Mouse (Mus musculus): ENCODE results near the gene Psmd5. TPM values are rescaled to one million over a fixed set of nuclear protein-coding genes. Genes with fewer than 3 reads are reported as not detected.
"Not testable (repeated sequence)": the region's sequence is repeated elsewhere in the genome, so short reads cannot be mapped to it uniquely, and the experiment has no call there.

Psmd5 gene
- polyA plus RNA-seq, 1 experiment from 2014 or later: 97.3 TPM

DNA sequence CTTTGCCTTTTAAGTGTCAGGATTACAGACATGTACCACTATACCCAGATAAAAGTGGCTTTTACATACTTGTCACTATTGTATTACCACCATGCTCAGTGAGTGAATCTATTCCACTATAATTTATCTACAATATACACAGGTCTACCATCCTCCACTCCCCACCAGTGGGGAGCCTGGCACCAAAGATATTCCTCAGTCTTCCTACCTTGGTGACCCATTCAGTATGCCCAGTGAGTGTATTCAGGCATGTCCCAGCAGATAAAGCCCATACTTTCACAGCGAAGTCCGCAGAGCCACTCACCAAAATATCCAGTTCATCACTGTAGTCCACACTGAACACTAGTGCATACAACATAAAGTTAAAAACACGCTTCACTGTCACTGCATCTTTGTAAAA is 64.0 kb downstream of the Psmd5 start:
- peaks cover 38% of the 10 kb centered on the region for H3K36me3 ChIP-seq
- no peaks in the 10 kb centered on the region for H3K4me1 ChIP-seq (replicated peaks)
- no peak overlapping the region for H3K27ac ChIP-seq (replicated peaks)
- no peak overlapping the region for H3K4me2 ChIP-seq
- no peaks in the 10 kb centered on the region for H3K9me3 ChIP-seq
- H3K4me3 ChIP-seq: no peak overlapping the region
- 93% methylated on average over 3 of the region's 3 CpGs for WGBS
- no peak overlapping the region for H3K9ac ChIP-seq
- no peaks in the 10 kb centered on the region for H3K27me3 ChIP-seq
- no peak for ATAC-seq (ENCODE audit: low FRiP score, low read depth)

DNA sequence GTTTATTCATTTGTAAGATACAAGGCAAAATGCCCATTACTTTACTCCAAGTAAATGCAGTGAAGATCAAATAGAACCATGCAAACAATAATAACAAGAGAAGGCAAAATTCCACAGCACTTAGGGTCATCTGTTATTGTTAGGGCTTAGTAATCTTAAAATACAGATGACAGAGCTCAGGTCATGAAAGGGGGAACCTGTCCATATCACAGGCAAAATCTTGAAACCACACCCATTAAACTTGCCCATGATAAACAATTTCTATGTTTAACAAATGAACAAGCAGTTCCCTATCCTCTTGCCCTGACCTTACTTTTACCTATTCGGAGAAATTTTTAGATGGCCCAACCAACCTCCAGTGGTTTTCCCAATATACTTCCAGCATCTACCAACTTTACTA is 65.2 kb downstream of the Psmd5 start:
- Histone ChIP-seq H3K4me3 (no peak overlapping the region), H3K36me3 (peaks cover 35% of the 10 kb centered on the region), H3K4me2 (no peak overlapping the region), H3K9me3 (no peaks in the 10 kb centered on the region), H3K9ac (no peak overlapping the region), H3K27me3 (no peaks in the 10 kb centered on the region), H3K4me1 (replicated peaks) (peaks cover 4% of the 10 kb centered on the region; the same call in 1 of the 2 replicates), H3K27ac (replicated peaks) (no peak overlapping the region)
- WGBS: 100% methylated on average over 1 of the region's 1 CpGs
- no peak for ATAC-seq (ENCODE audit: low FRiP score, low read depth)

DNA sequence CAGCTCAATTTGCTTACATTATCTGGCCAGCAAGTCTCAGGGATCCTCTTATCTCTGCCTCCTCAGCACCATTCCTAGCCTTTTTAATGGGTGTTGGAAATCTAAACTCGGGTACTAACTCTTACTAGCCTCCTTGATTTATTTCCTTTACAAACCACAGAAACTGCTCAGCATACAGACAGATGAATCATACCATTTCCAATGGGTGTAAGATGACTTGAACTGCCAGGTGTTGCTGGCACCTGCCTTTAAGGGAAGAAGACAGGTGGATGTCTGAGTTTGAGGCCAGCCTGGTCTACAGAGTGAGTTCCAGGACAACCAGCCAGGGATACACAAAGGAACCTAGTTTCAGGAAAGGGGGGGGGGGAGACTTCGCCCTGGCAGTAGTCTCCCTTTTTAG is 66.7 kb downstream of the Psmd5 start:
- H3K4me1 ChIP-seq (replicated peaks): peaks cover 16% of the 10 kb centered on the region
- H3K27ac ChIP-seq (replicated peaks): no peak overlapping the region
- H3K9ac ChIP-seq: no peak overlapping the region
- H3K4me3 ChIP-seq: no peak overlapping the region
- peaks cover 34% of the 10 kb centered on the region for H3K36me3 ChIP-seq
- no peak overlapping the region for H3K4me2 ChIP-seq
- no peaks in the 10 kb centered on the region for H3K9me3 ChIP-seq
- no peaks in the 10 kb centered on the region for H3K27me3 ChIP-seq
- ATAC-seq (ENCODE audit: low FRiP score, low read depth): no peak
- 93% methylated on average over 2 of the region's 2 CpGs for WGBS

DNA sequence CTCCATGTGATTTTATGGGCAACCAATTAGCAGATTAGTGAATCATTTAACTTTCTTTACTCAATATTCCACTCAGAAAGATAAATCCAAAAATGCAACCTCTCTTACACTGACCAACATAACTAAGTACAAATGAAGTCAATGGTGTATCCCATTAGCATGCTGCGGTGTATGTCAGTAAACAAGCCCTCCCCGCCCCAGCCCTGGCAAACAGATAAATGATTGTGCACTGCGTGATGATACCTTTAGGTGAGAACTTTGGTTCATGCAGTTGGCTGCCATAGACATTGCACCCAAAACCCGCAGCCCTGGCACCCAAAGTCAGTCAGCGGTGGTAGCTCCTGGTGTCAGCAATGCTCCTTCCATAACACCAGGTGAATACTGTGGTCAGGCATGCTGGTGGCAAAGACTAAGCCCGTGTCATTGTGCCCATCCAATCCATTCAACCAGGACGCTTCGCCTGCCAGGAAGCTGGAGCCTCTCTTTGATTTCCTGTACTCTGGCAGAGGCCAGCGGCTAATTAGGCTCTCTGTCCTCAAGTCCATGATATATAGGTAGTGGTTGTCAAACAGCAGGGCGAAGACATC is 69.3 kb downstream of the Psmd5 start:
- Histone ChIP-seq H3K9me3 (no peaks in the 10 kb centered on the region), H3K4me2 (no peak overlapping the region), H3K27me3 (no peaks in the 10 kb centered on the region), H3K9ac (no peak overlapping the region), H3K4me3 (no peak overlapping the region), H3K36me3 (peaks cover 13% of the 10 kb centered on the region), H3K27ac (replicated peaks) (no peak overlapping the region), H3K4me1 (replicated peaks) (peaks cover 16% of the 10 kb centered on the region)
- 92% methylated on average over 10 of the region's 10 CpGs for WGBS
- ATAC-seq (ENCODE audit: low FRiP score, low read depth): no peak

GRCm38 (mm10) chr2:34804815-34805214 is 70.0 kb downstream of the Psmd5 start:
- H3K9ac ChIP-seq: no peak overlapping the region
- 79% methylated on average over 1 of the region's 1 CpGs for WGBS
- no peaks in the 10 kb centered on the region for H3K9me3 ChIP-seq
- no peaks in the 10 kb centered on the region for H3K27me3 ChIP-seq
- no peak overlapping the region for H3K27ac ChIP-seq (replicated peaks)
- H3K4me2 ChIP-seq: no peak overlapping the region
- ATAC-seq (ENCODE audit: low FRiP score, low read depth): no peak
- peaks cover 19% of the 10 kb centered on the region for H3K4me1 ChIP-seq (replicated peaks)
- peaks cover 13% of the 10 kb centered on the region for H3K36me3 ChIP-seq
- H3K4me3 ChIP-seq: no peak overlapping the region

GRCm38 (mm10) chr2:34804172-34804571 is 70.6 kb downstream of the Psmd5 start:
- Histone ChIP-seq H3K27me3 (no peaks in the 10 kb centered on the region), H3K9me3 (no peaks in the 10 kb centered on the region), H3K4me2 (0 out of 2 replicates have a peak overlapping the region, but pooled peaks have one; percentile 75), H3K4me3 (no peak overlapping the region), H3K36me3 (peaks cover 13% of the 10 kb centered on the region), H3K4me1 (replicated peaks) (peaks cover 21% of the 10 kb centered on the region), H3K9ac (no peak overlapping the region), H3K27ac (replicated peaks) (no peak overlapping the region)
- no peak for ATAC-seq (ENCODE audit: low FRiP score, low read depth)
- WGBS: 96% methylated on average over 2 of the region's 2 CpGs

DNA sequence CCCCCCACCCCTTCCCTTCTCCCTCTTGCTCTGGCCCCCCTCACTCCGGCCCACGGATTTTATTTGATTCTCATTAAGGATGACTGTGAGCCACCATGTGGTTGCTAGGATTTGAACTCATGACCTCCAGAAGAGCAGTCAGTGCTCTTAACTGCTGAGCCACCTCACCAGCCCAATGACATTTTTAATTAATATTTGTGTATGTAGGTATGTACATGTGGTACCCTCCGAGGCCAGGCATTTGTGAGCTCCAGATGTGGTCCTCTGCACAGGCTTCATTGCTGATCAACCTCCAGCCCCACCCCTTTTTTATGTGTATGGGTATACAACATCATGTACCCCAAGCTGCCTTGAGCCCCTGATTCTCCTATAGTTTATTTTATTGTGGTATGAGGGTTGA is 71.0 kb downstream of the Psmd5 start:
- H3K9ac ChIP-seq: 0 out of 2 replicates have a peak overlapping the region, but pooled peaks have one; percentile 25
- peaks cover 11% of the 10 kb centered on the region for H3K36me3 ChIP-seq
- H3K4me3 ChIP-seq: peak overlapping the region; percentile 12; the same call in 1 of the 2 replicates
- WGBS: 72% methylated on average over 3 of the region's 3 CpGs
- H3K9me3 ChIP-seq: no peaks in the 10 kb centered on the region
- peak overlapping the region; percentile 75 for H3K4me2 ChIP-seq
- H3K27me3 ChIP-seq: no peaks in the 10 kb centered on the region
- no peak for ATAC-seq (ENCODE audit: low FRiP score, low read depth)
- H3K4me1 ChIP-seq (replicated peaks): peaks cover 24% of the 10 kb centered on the region
- no peak overlapping the region for H3K27ac ChIP-seq (replicated peaks)

DNA sequence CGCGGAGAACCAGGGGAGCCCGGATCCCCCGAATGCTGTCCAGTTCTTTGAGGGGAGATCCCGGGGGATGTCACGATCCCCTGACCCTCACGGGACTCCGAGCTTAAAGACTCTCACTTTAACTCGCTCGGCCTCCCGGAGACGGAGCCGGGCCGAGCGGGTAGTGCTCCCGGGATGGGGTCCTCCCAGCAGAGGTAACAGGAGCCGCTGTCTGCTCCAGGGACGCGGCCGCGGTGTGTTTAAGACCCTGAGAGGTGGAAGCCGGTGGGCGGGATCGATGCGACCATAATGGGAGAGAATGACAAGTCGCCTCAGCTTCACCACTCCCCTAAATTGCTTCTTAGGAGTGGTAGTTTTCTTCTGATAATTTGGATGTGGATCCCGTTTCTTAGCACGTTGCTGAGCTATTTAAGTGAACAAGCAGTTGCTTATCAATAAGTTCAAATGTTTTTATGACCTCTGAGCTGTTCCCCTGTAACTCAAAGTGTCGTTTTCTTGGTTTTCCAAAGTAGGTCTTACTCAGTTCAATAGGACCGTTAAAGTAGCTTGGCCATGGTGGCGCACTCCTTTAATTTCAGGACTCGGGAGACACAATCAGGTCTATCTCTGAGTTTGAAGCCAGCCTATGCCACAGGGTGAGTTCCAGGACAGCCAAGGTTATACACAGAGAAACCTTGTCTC is 72.1 kb downstream of the Psmd5 start:
- Histone ChIP-seq H3K4me2 (peak overlapping the region; percentile 75), H3K27ac (replicated peaks) (peak overlapping the region; percentile 90), H3K4me3 (peak overlapping the region; percentile 77), H3K9ac (peak overlapping the region; percentile 87), H3K4me1 (replicated peaks) (peaks cover 24% of the 10 kb centered on the region)
- H3K9me3 ChIP-seq, H3K27me3 ChIP-seq, H3K36me3 ChIP-seq: not testable (repeated sequence)
- WGBS: under 1% methylated on average over 30 of the region's 32 CpGs
- peak; percentile 28; the same call in 1 of the 2 replicates for ATAC-seq (ENCODE audit: low FRiP score, low read depth)

- WGBS: 5% methylated on average over 39 of the region's 39 CpGs
- peak overlapping the region; percentile 75 for H3K4me2 ChIP-seq
Observed at GRCm38 (mm10) chr2:34801516-34802482, 73.0 kb downstream of the Psmd5 start.

DNA sequence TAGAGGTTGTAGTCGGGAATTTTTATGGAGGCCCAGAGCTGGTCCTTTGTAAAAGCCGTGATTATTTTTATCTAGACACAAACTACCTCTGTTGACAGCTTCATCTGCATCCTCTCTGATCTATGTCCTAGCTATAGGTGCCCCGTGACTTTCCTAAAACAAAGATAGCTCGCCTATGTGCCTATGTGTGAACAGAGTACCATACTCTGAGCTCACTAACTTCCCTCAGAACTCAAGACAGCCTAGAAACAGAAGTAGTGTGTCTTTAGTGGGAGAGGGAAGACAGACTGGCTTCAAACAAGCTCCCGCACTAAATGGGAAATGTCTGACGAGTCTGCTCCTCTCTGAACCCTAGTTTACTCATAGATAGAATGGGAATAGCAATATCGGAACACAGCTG is 74.4 kb downstream of the Psmd5 start:
- WGBS: 81% methylated on average over 7 of the region's 7 CpGs
- no peak overlapping the region for H3K27ac ChIP-seq (replicated peaks)
- H3K27me3 ChIP-seq: no peaks in the 10 kb centered on the region
- H3K9ac ChIP-seq: no peak overlapping the region
- peak overlapping the region; percentile 63; the same call in 1 of the 2 replicates for H3K4me3 ChIP-seq
- no peaks in the 10 kb centered on the region for H3K9me3 ChIP-seq
- H3K4me1 ChIP-seq (replicated peaks): peaks cover 24% of the 10 kb centered on the region
- H3K4me2 ChIP-seq: no peak overlapping the region; the same call in 1 of the 2 replicates
- ATAC-seq (ENCODE audit: low FRiP score, low read depth): no peak
- 0 out of 2 replicates have a peak, but pooled peaks cover 2% of the 10 kb centered on the region for H3K36me3 ChIP-seq

More at GRCm38 (mm10) chr2:34801516-34802482, 73.0 kb downstream of the Psmd5 start:
- Histone ChIP-seq H3K27me3 (no peaks in the 10 kb centered on the region), H3K36me3 (0 out of 2 replicates have a peak, but pooled peaks cover 2% of the 10 kb centered on the region), H3K9me3 (no peaks in the 10 kb centered on the region), H3K4me1 (replicated peaks) (peaks cover 24% of the 10 kb centered on the region), H3K27ac (replicated peaks) (peak overlapping the region; percentile 90), H3K4me3 (peak overlapping the region; percentile 77), H3K9ac (peak overlapping the region; percentile 87)
- ATAC-seq (ENCODE audit: low FRiP score, low read depth): peak; percentile 97

Data from hindbrain, embryonic 15.5 days (tissue).